Mouse (Mus musculus): ENCODE results near the gene Cbx1. TPM values are rescaled to one million over a fixed set of nuclear protein-coding genes. Genes with fewer than 3 reads are reported as not detected.

Cbx1 gene
- total RNA-seq, 2 experiments from 2014 or later, result 45.5 to 46.5 TPM

- intact Hi-C loops (cut with DNase I), result loop anchor here (5.0 kb wide), 1 partner anchor 40 kb away; no protein-coding TSS in a partner anchor
- no peak for TF ChIP-seq CTCF (IDR thresholded peaks at IDR 0.05)
- Histone ChIP-seq H3K27ac (no peak overlapping the region), H3K4me3 (peak overlapping the region; percentile 66)
- no peak for DNase-seq (ENCODE audit: extremely low spot score in 1 of 2, low spot score in 2 of 2)
These were observed 33.0 kb downstream of the Cbx1 start for GRCm38 (mm10) chr11:96821956-96822355.

GRCm38 (mm10) chr11:96822675-96823470 lies 33.9 kb downstream of the Cbx1 start:
- intact Hi-C loops (cut with DNase I), result loop anchor here (5.0 kb wide), 1 partner anchor 39 kb away; no protein-coding TSS in a partner anchor
- DNase-seq (ENCODE audit: extremely low spot score in 1 of 2, low spot score in 2 of 2), result no peak
- peak overlapping the region; percentile 66 for H3K4me3 ChIP-seq
- H3K27ac ChIP-seq, result peak overlapping the region; percentile 97
- TF ChIP-seq CTCF (IDR thresholded peaks at IDR 0.05), result no peak

GRCm38 (mm10) chr11:96823471-96823837 lies 34.5 kb downstream of the Cbx1 start:
- TF ChIP-seq CTCF (IDR thresholded peaks at IDR 0.05), result no peak
- Histone ChIP-seq H3K27ac (peak overlapping the region; percentile 97), H3K4me3 (peak overlapping the region; percentile 66)
- DNase-seq (ENCODE audit: extremely low spot score in 1 of 2, low spot score in 2 of 2), result peak in 1 of 2 experiments; percentile 18
- intact Hi-C loops (cut with DNase I), result loop anchor here (5.0 kb wide), 1 partner anchor 39 kb away; no protein-coding TSS in a partner anchor

- TF ChIP-seq CTCF (IDR thresholded peaks at IDR 0.05), result no peak; the same call in 1 of the 2 replicates
- intact Hi-C loops (cut with DNase I), result loop anchor here (1.0 to 5.0 kb wide), 3 partner anchors 16 to 38 kb away; partner anchors contain the start of gene Cbx1
- peak; percentile 84 to 88 for DNase-seq (ENCODE audit: extremely low spot score in 1 of 2, low spot score in 2 of 2)
- H3K4me3 ChIP-seq, result peak overlapping the region; percentile 66
- peak overlapping the region; percentile 97 for H3K27ac ChIP-seq
These were observed 35.2 kb downstream of the Cbx1 start for GRCm38 (mm10) chr11:96823880-96824782.

GRCm38 (mm10) chr11:96824783-96825495 lies 36.0 kb downstream of the Cbx1 start:
- no peak for TF ChIP-seq CTCF (IDR thresholded peaks at IDR 0.05)
- Histone ChIP-seq H3K27ac (peak overlapping the region; percentile 97), H3K4me3 (peak overlapping the region; percentile 66)
- peak; percentile 37 to 46 for DNase-seq (ENCODE audit: extremely low spot score in 1 of 2, low spot score in 2 of 2)
- intact Hi-C loops (cut with DNase I), result loop anchor here (1.0 to 5.0 kb wide), 3 partner anchors 15 to 37 kb away; partner anchors contain the start of gene Cbx1

- intact Hi-C loops (cut with DNase I), result no loop called here
- no peak for DNase-seq (ENCODE audit: extremely low spot score in 1 of 2, low spot score in 2 of 2)
- Histone ChIP-seq H3K27ac (peak overlapping the region; percentile 97), H3K4me3 (peak overlapping the region; percentile 14; the same call in 1 of the 2 replicates)
- TF ChIP-seq CTCF (IDR thresholded peaks at IDR 0.05), result no peak
These were observed 37.6 kb downstream of the Cbx1 start for GRCm38 (mm10) chr11:96826481-96826880.

GRCm38 (mm10) chr11:96827062-96827581 lies 38.2 kb downstream of the Cbx1 start:
- peak overlapping the region; percentile 14; the same call in 1 of the 2 replicates for H3K4me3 ChIP-seq

GRCm38 (mm10) chr11:96827917-96828316 lies 39.0 kb downstream of the Cbx1 start:
- intact Hi-C loops (cut with DNase I), result no loop called here
- H3K4me3 ChIP-seq, result peak overlapping the region; percentile 98

More at GRCm38 (mm10) chr11:96827062-96827581, 38.2 kb downstream of the Cbx1 start:
- peak overlapping the region; percentile 56 for H3K27ac ChIP-seq
- DNase-seq (ENCODE audit: extremely low spot score in 1 of 2, low spot score in 2 of 2), result no peak
- TF ChIP-seq CTCF (IDR thresholded peaks at IDR 0.05), result no peak
- intact Hi-C loops (cut with DNase I), result no loop called here

GRCm38 (mm10) chr11:96828881-96829280 lies 40.0 kb downstream of the Cbx1 start:
- DNase-seq (ENCODE audit: extremely low spot score in 1 of 2, low spot score in 2 of 2), result no peak
- no peak for TF ChIP-seq CTCF (IDR thresholded peaks at IDR 0.05)
- H3K27ac ChIP-seq, result peak overlapping the region; percentile 93
- intact Hi-C loops (cut with DNase I), result no loop called here
- peak overlapping the region; percentile 98 for H3K4me3 ChIP-seq

More at GRCm38 (mm10) chr11:96827917-96828316, 39.0 kb downstream of the Cbx1 start:
- no peak overlapping the region; the same call in 1 of the 2 replicates for H3K27ac ChIP-seq
- TF ChIP-seq CTCF (IDR thresholded peaks at IDR 0.05), result no peak
- DNase-seq (ENCODE audit: extremely low spot score in 1 of 2, low spot score in 2 of 2), result no peak

GRCm38 (mm10) chr11:96829403-96829812 lies 40.5 kb downstream of the Cbx1 start:
- intact Hi-C loops (cut with DNase I), result no loop called here
- DNase-seq (ENCODE audit: extremely low spot score in 1 of 2, low spot score in 2 of 2), result peak; percentile 57 to 69
- TF ChIP-seq CTCF (IDR thresholded peaks at IDR 0.05), result no peak; the same call in 1 of the 2 replicates
- peak overlapping the region; percentile 93 for H3K27ac ChIP-seq
- H3K4me3 ChIP-seq, result peak overlapping the region; percentile 98
